Comparison of ENCODE assay signal across 10 mouse cellular contexts in genomic region chr16:46100286-46100685, GRCm38 (mm10). TPM values are rescaled to one million over a fixed set of nuclear protein-coding genes. Genes with fewer than 3 reads are reported as not detected.
A peak's percentile ranks its signal among the peaks of the same experiment; 100 is the strongest.
DNase-seq lines count a peak whose midpoint lies in the region; ATAC-seq lines count a peak whose summit lies in the region.
"Had no signal": no experiment of that assay in that cellular context is flagged by ENCODE, and none has a peak within 500 bp of the region (broad histone marks: within the 10 kb centered on the region; RNA-seq: fewer than 3 reads in every experiment).

No protein-coding gene starts in this region.

- no peaks in the 10 kb centered on the region for H3K9me3 ChIP-seq in midbrain, embryonic 16.5 days (replicated peaks; ENCODE audit: control insufficient read depth, low read length, poor library complexity, severe bottlenecking)
- H3K9me3 ChIP-seq: limb, embryonic 12.5 days had no signal

- DNase-seq in gastrocnemius, adult 18-20 months (ENCODE audit: low spot score) = peak; percentile 23
- DNase-seq in gastrocnemius, postnatal 36 days = no peak
- DNase-seq in testis, postnatal 10 days (ENCODE audit: low spot score) = peak; percentile 50
- no peak for DNase-seq in testis, postnatal 14 days (ENCODE audit: low spot score)
- peak; percentile 34 to 43 for DNase-seq in left cerebral cortex, postnatal 14 days (ENCODE audit: low spot score in 2 of 2)
- peak; percentile 54 to 56 for DNase-seq in thymus, postnatal 36 days
- no peak for DNase-seq in cerebellum, adult 9-11 months

- no peak overlapping the region for H3K9ac ChIP-seq in midbrain, embryonic 16.5 days (ENCODE audit: low read depth, low read length)
- H3K9ac ChIP-seq: limb, embryonic 12.5 days had no signal

- H3K36me3 ChIP-seq in midbrain, embryonic 16.5 days (ENCODE audit: control insufficient read depth, insufficient read depth, low read length) = no peaks in the 10 kb centered on the region
- H3K36me3 ChIP-seq: limb, embryonic 12.5 days had no signal

- H3K4me3 ChIP-seq in midbrain, embryonic 16.5 days (ENCODE audit: low read depth, low read length) = no peak overlapping the region
- H3K4me3 ChIP-seq: limb, embryonic 12.5 days had no signal

- WGBS in midbrain, embryonic 16.5 days = 73% methylated on average over 2 of the region's 2 CpGs

- no peaks in the 10 kb centered on the region for H3K27me3 ChIP-seq in midbrain, embryonic 16.5 days (ENCODE audit: control insufficient read depth, insufficient read depth, low read depth, low read length)
- H3K27me3 ChIP-seq: limb, embryonic 12.5 days had no signal

- H3K27ac ChIP-seq in midbrain, embryonic 16.5 days (ENCODE audit: low read length) = no peak overlapping the region
- H3K27ac ChIP-seq: limb, embryonic 12.5 days had no signal

- no peaks in the 10 kb centered on the region for H3K4me1 ChIP-seq in midbrain, embryonic 16.5 days (ENCODE audit: control insufficient read depth, insufficient read depth, low read length)
- H3K4me1 ChIP-seq: limb, embryonic 12.5 days had no signal

- ATAC-seq in midbrain, embryonic 16.5 days = no peak

- intact Hi-C loops in gastrocnemius, postnatal 36 days (cut with DNase I) = no loop called here
- intact Hi-C loops in left cerebral cortex, postnatal 14 days (cut with DNase I) = loop anchor here (10.0 kb wide), 1 partner anchor 105 kb away; no protein-coding TSS in a partner anchor

- H3K4me2 ChIP-seq in midbrain, embryonic 16.5 days (ENCODE audit: low read length) = no peak overlapping the region
- H3K4me2 ChIP-seq: limb, embryonic 12.5 days had no signal

RNA-seq across cellular contexts. Expression of gene Cd96, which starts 19.8 kb away (rescaled TPM):
- total RNA-seq in gastrocnemius, adult 18-20 months (2021) = not detected
- total RNA-seq in gastrocnemius, postnatal 36 days (2021) = not detected
- total RNA-seq in left cerebral cortex, postnatal 14 days (2021) = not detected
- polyA plus RNA-seq in midbrain, embryonic 16.5 days (2015; fragmentation: Nextera tagmentation; extraction: Ambion mirVana) = 0.10 and 0.15 TPM in 2 replicates
- polyA plus RNA-seq: limb, embryonic 12.5 days had no signal

RNA-seq across cellular contexts. Expression of gene Gm4737, which starts 54.6 kb away (rescaled TPM):
- 10 to 100 TPM; 15.1 to 17.3 TPM for total RNA-seq in gastrocnemius, adult 18-20 months (2021)
- total RNA-seq in gastrocnemius, postnatal 36 days (2021) = 10 to 100 TPM; 12.5 to 17.5 TPM
- total RNA-seq in left cerebral cortex, postnatal 14 days (2021) = 10 to 100 TPM; 10.9 to 11.0 TPM
- polyA plus RNA-seq in midbrain, embryonic 16.5 days (2015; fragmentation: Nextera tagmentation; extraction: Ambion mirVana) = 1.1 and 1.8 TPM in 2 replicates
- total RNA-seq: neutrophil, adult 5-6 weeks had no signal

Comparison
In these comparisons a context has a peak if more than half of its experiments do, and no peak if none do; other contexts are left out.
1. DNase-seq: peak in gastrocnemius, adult 18-20 months (single experiment), testis, postnatal 10 days (single experiment), left cerebral cortex, postnatal 14 days (2 of 2) and thymus, postnatal 36 days (2 of 2); none in gastrocnemius, postnatal 36 days (0 of 2), testis, postnatal 14 days (single experiment) and cerebellum, adult 9-11 months (single experiment).